ENCODE assay signal across 8 mouse cellular contexts in genomic region chr5:90194831-90195230, GRCm38 (mm10). TPM values are rescaled to one million over a fixed set of nuclear protein-coding genes. Genes with fewer than 3 reads are reported as not detected.
DNase-seq lines count a peak whose midpoint lies in the region.

No protein-coding gene starts in this region.

- DNase-seq in 416B (ENCODE audit: low read depth) (peak; percentile 71), ES-CJ7 (ENCODE audit: low read depth, low spot score) (peak; percentile 57)
- peak; percentile 85 to 90 for DNase-seq in cerebellum, postnatal 10 days
- DNase-seq in gastrocnemius, adult 18-20 months (ENCODE audit: low spot score): peak; percentile 40
- peak; percentile 45 to 81 for DNase-seq in kidney, postnatal 25 days
- peak; percentile 20 to 29 for DNase-seq in lung, adult 18-20 months
- DNase-seq in retina, postnatal 1 day: peak; percentile 69
- no peak for DNase-seq in natural killer cell, adult 2 months (ENCODE audit: low spot score in 2 of 2)

RNA-seq across cellular contexts. Expression of gene Cox18, which starts 29.0 kb away (rescaled TPM):
- total RNA-seq in gastrocnemius, adult 18-20 months (2021): 1 to 10 TPM; 8.7 to 9.2 TPM

Comparison
In these comparisons a context has a peak if more than half of its experiments do, and no peak if none do; other contexts are left out.
1. DNase-seq: peak in 416B (single experiment), ES-CJ7 (single experiment), cerebellum, postnatal 10 days (2 of 2), gastrocnemius, adult 18-20 months (single experiment), kidney, postnatal 25 days (2 of 2), lung, adult 18-20 months (2 of 2) and retina, postnatal 1 day (single experiment); none in natural killer cell, adult 2 months (0 of 2).